Mouse (Mus musculus) olfactory bulb, adult 2 months (tissue): Measurements from ENCODE around the gene Serpina1b. TPM values are rescaled to one million over a fixed set of nuclear protein-coding genes. Genes with fewer than 3 reads are reported as not detected.
"Not testable (repeated sequence)": the region's sequence is repeated elsewhere in the genome, so short reads cannot be mapped to it uniquely, and the experiment has no call there.

Experiments
- H3K27ac ChIP-seq: fragments of 200-500 bp; 2 replicates; pipeline ENCODE4 v1.5.1; 2012; ENCODE audit warnings: low read depth, low read length; ENCODE audit not compliant: insufficient read depth
- H3K4me1 ChIP-seq: fragments of 200-500 bp; 2 replicates; pipeline ENCODE4 v1.6.1; 2012; ENCODE audit warnings: low read length; ENCODE audit not compliant: control insufficient read depth, insufficient read depth
- H3K4me3 ChIP-seq: fragments of 200-500 bp; 2 replicates; pipeline ENCODE4 v1.5.1; 2012; ENCODE audit warnings: mild to moderate bottlenecking, low read depth, low read length, moderate library complexity; ENCODE audit not compliant: insufficient read depth
- CTCF ChIP-seq: fragments of 200-500 bp; IDR thresholded peaks from 2 replicates; pipeline ENCODE4 v1.5.1; 2012; ENCODE audit warnings: low read depth, mild to moderate bottlenecking, low read length, moderate library complexity; ENCODE audit not compliant: insufficient read depth
- POLR2A ChIP-seq: fragments of 200-500 bp; IDR thresholded peaks from 2 replicates; pipeline ENCODE4 v1.6.1; 2012; ENCODE audit warnings: mild to moderate bottlenecking, low read depth, low read length, moderate library complexity; ENCODE audit not compliant: insufficient read depth
- WGBS: fragments of 180-500 bp; shearing (Covaris S2); methylation state at CpG from one replicate; pipeline ENCODE4 v1.1.7; 2018; 5-methylcytosine and 5-hydroxymethylcytosine counted together
- polyA plus RNA-seq: library from polyadenylated mRNA; stranded (reverse); fragments of >200 nt; gene quantifications from 2 replicates; pipeline ENCODE4 v1.2.4, GENCODE M21; 2012; ENCODE audit warnings: low replicate concordance; ENCODE audit not compliant: missing spikeins, insufficient read depth, insufficient read length

The Serpina1b gene
- polyA plus RNA-seq, 1 experiment, result not detected

DNA sequence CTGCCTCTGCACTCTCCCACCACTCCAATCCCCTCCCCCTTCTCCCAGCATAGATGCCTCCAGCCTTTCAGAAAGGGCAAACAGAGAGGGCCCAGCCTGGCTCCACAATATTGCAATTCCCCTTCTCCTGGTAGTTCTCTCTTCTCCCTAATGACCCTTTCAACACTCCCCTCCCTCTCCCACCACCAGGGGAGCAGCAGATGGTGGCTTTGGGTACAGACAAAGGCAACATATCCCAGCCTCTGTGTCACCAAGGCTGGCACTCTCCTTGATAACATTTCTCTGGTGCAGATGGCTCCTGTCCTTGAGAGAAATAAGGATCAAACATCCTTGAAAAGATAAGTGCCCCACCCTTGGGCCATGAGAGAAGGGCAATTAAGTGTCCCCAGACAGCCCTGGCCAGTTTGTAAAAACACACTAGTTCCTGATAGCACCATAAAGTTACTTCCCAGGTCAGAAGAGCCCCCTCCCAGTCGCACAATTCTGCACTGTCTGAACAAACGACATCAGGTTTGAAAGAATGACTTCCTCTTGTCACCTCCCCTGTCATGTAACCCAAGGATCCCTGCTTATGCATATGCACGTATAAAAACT, 141.9 kb downstream of the Serpina1b start:
- TF ChIP-seq POLR2A (no peak), CTCF (no peak)
- Histone ChIP-seq H3K4me1 (no peaks in the 10 kb centered on the region), H3K4me3 (no peak overlapping the region), H3K27ac (no peak overlapping the region)
- 72% methylated on average over 3 of the region's 3 CpGs for WGBS

DNA sequence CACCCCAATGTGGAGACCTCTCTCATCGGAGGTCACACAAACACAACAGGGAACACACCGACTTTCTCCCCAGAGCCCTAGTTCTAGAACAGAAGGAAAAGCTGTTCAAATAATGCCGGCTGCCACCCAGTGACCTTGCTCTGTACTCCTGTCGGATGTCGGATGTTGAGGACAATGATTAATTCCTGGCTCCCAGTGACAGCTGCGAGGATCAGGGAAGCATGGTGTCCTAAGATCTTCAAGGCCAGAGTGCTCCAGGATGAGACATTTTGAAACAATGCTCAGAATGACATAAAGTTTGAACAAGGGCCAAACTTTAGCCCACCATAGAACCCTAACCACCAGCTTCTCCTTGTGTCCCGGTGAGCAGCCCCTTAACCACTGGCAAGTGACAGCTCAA, 143.2 kb downstream of the Serpina1b start:
- WGBS, result 83% methylated on average over 7 of the region's 7 CpGs
- H3K4me1 ChIP-seq, result no peaks in the 10 kb centered on the region
- H3K4me3 ChIP-seq, result no peak overlapping the region
- no peak overlapping the region for H3K27ac ChIP-seq
- no peak for TF ChIP-seq POLR2A
- TF ChIP-seq CTCF, result no peak

DNA sequence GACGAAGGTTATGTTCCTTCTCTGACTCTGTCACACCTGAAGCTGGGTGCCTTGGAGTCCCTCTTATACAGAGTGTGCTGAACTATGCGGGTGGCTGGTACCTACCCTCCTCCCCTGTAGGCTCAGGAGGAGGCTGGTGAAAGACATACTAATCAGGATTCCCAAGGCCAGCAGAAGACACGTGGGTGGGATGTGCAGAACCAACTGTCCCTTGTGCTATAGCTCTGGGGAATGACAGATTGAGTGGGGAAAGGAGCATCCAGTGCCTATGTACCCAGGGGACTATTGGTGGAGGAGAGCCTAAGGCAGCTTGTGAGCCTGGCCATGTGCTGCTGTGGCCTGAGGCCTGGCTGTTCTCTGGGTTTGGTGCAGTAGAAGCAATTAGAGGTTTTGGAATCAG, 144.1 kb downstream of the Serpina1b start:
- TF ChIP-seq POLR2A (no peak), CTCF (no peak)

DNA sequence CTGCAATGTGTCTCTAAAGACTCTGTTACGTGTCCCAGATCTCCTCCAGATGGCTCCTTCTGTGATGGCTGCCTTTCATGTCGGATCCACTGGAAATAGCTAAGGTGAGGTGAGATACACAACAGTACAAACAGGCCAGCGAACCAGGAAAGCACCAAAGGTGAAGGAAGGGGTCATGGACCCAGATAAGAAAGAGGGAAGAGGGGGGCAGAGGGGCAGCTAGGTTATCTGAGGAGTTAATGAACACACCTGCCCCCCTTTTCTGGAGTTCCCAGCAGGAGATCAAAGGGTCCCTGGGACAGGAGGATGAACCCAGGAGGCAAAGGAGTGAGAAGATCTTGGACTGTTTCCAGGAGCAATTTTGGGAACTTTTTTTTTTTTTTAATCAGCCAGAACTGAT, 144.8 kb downstream of the Serpina1b start:
- WGBS, result 93% methylated on average over 3 of the region's 3 CpGs
- no peaks in the 10 kb centered on the region for H3K4me1 ChIP-seq
- TF ChIP-seq CTCF (no peak), POLR2A (no peak)
- no peak overlapping the region for H3K27ac ChIP-seq
- H3K4me3 ChIP-seq, result no peak overlapping the region

More for the DNA sequence above, 144.1 kb downstream of the Serpina1b start:
- no peak overlapping the region for H3K4me3 ChIP-seq
- H3K27ac ChIP-seq, result no peak overlapping the region
- 81% methylated on average over 3 of the region's 3 CpGs for WGBS
- H3K4me1 ChIP-seq, result no peaks in the 10 kb centered on the region

DNA sequence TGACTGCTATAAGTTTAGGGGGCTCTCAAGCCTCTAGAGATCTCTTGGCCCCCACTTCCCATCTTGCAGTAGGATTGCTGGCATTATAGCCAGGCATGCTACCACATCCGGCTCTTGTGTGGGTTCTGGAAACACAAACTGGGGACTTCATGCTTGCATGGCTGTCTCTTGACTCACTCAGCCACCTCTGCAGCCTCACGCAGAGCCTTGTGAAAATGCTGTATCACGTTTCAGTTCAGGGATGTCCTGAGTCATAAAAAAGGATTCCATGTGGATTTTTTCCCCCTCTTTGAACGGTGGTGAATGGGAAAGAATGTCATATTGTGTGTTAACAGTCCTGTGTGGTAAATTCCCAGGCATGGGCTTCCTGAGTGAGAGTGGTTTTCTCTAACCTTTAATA, 146.4 kb downstream of the Serpina1b start:
- no peak overlapping the region for H3K4me3 ChIP-seq
- H3K4me1 ChIP-seq, result no peaks in the 10 kb centered on the region
- no peak overlapping the region for H3K27ac ChIP-seq
- TF ChIP-seq POLR2A, result no peak
- no peak for TF ChIP-seq CTCF
- 68% methylated on average over 4 of the region's 4 CpGs for WGBS

DNA sequence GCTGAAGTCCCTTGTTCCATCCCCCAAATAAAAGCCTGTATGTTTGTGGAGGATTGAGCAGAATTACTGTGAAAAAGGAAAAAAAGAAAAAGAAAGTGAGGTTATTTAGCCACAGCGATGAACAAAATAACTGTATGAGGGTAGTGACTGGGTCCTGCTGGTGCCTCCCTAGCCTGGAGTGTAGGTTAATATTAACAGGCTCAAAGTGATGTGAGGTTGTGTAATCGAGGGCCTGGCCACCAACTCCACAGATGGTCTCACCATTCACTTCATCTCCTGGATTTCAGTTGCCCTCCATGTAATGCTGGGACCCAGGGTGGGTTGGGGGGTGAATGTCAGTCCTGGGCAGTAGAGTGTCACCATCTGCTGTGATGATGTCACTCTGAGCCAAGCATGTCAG, 148.4 kb downstream of the Serpina1b start:
- TF ChIP-seq POLR2A (no peak), CTCF (no peak)
- no peak overlapping the region for H3K27ac ChIP-seq
- no peaks in the 10 kb centered on the region for H3K4me1 ChIP-seq
- H3K4me3 ChIP-seq, result no peak overlapping the region
- 76% methylated on average over 2 of the region's 2 CpGs for WGBS

DNA sequence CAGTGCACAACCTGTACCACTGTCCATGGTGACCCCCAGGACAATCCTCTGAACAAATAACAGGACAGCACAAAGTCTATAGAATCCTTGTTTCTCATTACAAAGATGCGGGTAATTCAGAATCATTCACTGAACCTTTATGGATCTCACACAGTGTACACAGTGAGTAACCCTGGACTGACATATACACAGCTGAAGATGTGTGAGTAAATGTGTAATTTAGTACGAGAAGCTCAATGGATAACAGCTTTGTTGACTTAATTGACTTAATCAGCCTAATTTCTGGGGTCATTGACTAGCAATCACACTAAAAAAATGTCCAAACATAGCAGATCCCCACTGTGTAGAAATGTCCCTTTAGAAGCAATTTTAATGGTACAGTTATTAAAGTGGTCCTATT, 149.0 kb downstream of the Serpina1b start:
- TF ChIP-seq POLR2A (no peak), CTCF (no peak)
- WGBS, result 63% methylated on average over 2 of the region's 2 CpGs
- Histone ChIP-seq H3K4me1 (no peaks in the 10 kb centered on the region), H3K4me3 (no peak overlapping the region), H3K27ac (no peak overlapping the region)

DNA sequence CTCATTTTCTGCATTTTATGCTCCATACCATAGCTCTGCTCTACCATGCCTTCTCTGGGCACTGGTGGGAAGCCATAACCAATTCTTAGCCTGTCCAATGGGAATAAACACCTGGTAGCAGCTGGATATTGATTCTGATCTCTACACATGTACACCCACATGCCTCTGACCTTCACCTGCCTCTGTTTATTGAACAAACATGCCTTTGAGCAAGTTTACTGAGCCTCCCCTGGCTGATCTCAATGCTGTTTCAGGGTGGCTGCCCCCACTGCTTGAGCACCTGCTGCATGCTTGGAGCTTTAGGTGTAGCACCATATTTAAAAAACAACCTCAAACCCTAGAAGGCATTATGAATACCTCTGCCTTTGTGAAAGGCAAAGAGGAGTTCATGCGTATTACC, 150.3 kb downstream of the Serpina1b start:
- not testable (repeated sequence) for H3K27ac ChIP-seq, H3K4me1 ChIP-seq, H3K4me3 ChIP-seq
- WGBS, result 97% methylated on average over 1 of the region's 1 CpGs

Other genes starting within 250 kb of the Serpina1b start
- gene Serpina10, start 198.9 kb downstream of the Serpina1b start, polyA plus RNA-seq, result not detected in 2 replicates
- not detected in 2 replicates for gene Serpina6, start 173.2 kb downstream of the Serpina1b start, polyA plus RNA-seq
- gene Serpina16, start 154.2 kb downstream of the Serpina1b start, polyA plus RNA-seq, result not detected in 2 replicates
- not detected in 2 replicates for gene Serpina1f, start 134.8 kb downstream of the Serpina1b start, polyA plus RNA-seq
- not detected in 2 replicates for gene Serpina1d, start 56.8 kb downstream of the Serpina1b start, polyA plus RNA-seq
- not detected in 2 replicates for gene Serpina1a, start 33.2 kb upstream of the Serpina1b start, polyA plus RNA-seq
- not detected in 2 replicates for gene Serpina1c, start 74.5 kb upstream of the Serpina1b start, polyA plus RNA-seq
- gene Serpina1e, start 128.6 kb upstream of the Serpina1b start, polyA plus RNA-seq, result not detected in 2 replicates
- not detected in 2 replicates for gene Serpina11, start 159.6 kb upstream of the Serpina1b start, polyA plus RNA-seq
- not detected in 2 replicates for gene Serpina9, start 183.4 kb upstream of the Serpina1b start, polyA plus RNA-seq
- gene Serpina12, start 214.1 kb upstream of the Serpina1b start, polyA plus RNA-seq, result not detected in 2 replicates